Comparison of ENCODE assay signal across 8 mouse cellular contexts in the genomic region with DNA sequence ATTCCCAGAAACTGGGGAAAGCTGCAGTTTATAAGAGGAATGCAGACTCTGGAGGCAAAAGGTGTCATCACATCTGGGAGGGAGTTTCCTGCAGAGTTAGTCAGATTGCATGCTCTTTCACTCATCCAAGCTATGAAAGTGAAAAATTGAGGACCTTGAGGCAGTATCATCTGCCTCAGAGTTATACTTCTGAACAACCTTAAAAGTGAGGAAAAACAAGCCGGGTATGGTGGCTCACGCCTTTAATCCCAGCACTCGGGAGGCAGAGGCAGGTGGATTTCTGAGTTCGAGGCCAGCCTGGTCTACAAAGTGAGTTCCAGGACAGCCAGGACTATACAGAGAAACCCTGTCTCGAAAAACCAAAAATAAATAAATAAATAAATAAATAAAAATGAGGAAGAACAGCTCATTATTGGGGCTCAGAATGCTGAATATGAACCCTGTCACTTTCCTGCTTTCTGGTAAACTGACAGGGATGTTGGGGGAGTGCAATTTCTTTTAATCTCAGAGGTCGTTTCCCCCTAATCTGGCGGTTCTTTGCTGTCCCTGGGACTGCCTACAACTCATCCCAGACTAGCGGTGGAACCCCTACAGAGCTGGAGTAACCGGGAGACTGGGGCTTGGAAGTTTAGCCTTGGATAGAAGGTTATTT. TPM values are rescaled to one million over a fixed set of nuclear protein-coding genes. Genes with fewer than 3 reads are reported as not detected.
DNase-seq lines count a peak whose midpoint lies in the region; ATAC-seq and TF ChIP-seq lines count a peak whose summit lies in the region.

No protein-coding gene starts in this region.

- peak overlapping the region; percentile 78 for H3K27ac ChIP-seq in lung, embryonic 14.5 days (ENCODE audit: low read depth)

- H3K4me1 ChIP-seq in lung, embryonic 14.5 days (ENCODE audit: insufficient read depth): 0 out of 2 replicates have a peak, but pooled peaks cover 4% of the 10 kb centered on the region

- peak overlapping the region; percentile 63 for H3K9ac ChIP-seq in lung, embryonic 14.5 days

- H3K4me3 ChIP-seq in lung, embryonic 14.5 days (ENCODE audit: low read depth, low read length): peak overlapping the region; percentile 59

- peak; percentile 40; the same call in 1 of the 2 replicates for ATAC-seq in lung, embryonic 14.5 days (ENCODE audit: insufficient read depth)
- peak; percentile 23 for ATAC-seq in inflammation-experienced regulatory T-cells, adult 6 months

- H3K4me2 ChIP-seq in lung, embryonic 14.5 days: peak overlapping the region; percentile 78

- no peak for TF ChIP-seq CTCF in lung, embryonic 14.5 days (IDR thresholded peaks at IDR 0.05; ENCODE audit: low read depth)

- no peaks in the 10 kb centered on the region for H3K9me3 ChIP-seq in lung, embryonic 14.5 days (ENCODE audit: low read depth, low read length)

- peaks cover 24% of the 10 kb centered on the region for H3K36me3 ChIP-seq in lung, embryonic 14.5 days (ENCODE audit: insufficient read depth)

- WGBS in lung, embryonic 14.5 days: 37% methylated on average over 9 of the region's 9 CpGs

- no peaks in the 10 kb centered on the region for H3K27me3 ChIP-seq in lung, embryonic 14.5 days (ENCODE audit: insufficient read depth, low read length)

- DNase-seq in lung, embryonic 14.5 days: no peak
- no peak for DNase-seq in lung, postnatal 4 days
- DNase-seq in c-Kit-positive CD71-positive TER-119-negative erythroid progenitor cells, embryonic 14.5 days (ENCODE audit: low read depth): peak; percentile 7
- DNase-seq in naive thymus-derived CD4-positive, alpha-beta T cell, adult 2 months (ENCODE audit: low read depth): peak; percentile 28
- no peak for DNase-seq in gastrocnemius, adult 8-10 months (ENCODE audit: low spot score in 2 of 2)
- no peak for DNase-seq in cerebellum, adult 9-10 months
- DNase-seq in thymus, postnatal 4 days: no peak

RNA-seq across cellular contexts. Expression of a gene that starts 0.4 kb away (rescaled TPM):
- polyA plus RNA-seq in lung, embryonic 14.5 days (2014; fragmentation: Nextera tagmentation; extraction: Ambion mirVana): 78.9 and 80.4 TPM in 2 replicates
- polyA plus RNA-seq in inflammation-experienced regulatory T-cells, adult 6 months (2017; shearing (Covaris generic)): 100 to 1,000 TPM; 101 to 125 (median 113) TPM
- 1 to 10 TPM; 6.7 to 8.2 (median 7.1) TPM for total RNA-seq in gastrocnemius, adult 8-10 months (2022)

RNA-seq across cellular contexts. Expression of a gene that starts 16.2 kb away (rescaled TPM):
- 0.08 TPM in 1 of 2 replicates, not detected in the other for polyA plus RNA-seq in lung, embryonic 14.5 days (2014; fragmentation: Nextera tagmentation; extraction: Ambion mirVana)
- polyA plus RNA-seq in inflammation-experienced regulatory T-cells, adult 6 months (2017; shearing (Covaris generic)): not detected
- total RNA-seq in gastrocnemius, adult 8-10 months (2022): under 1 TPM; 0.19 to 0.38 (median 0.29) TPM

RNA-seq across cellular contexts. Expression of a gene that starts 39.3 kb away (rescaled TPM):
- polyA plus RNA-seq in lung, embryonic 14.5 days (2014; fragmentation: Nextera tagmentation; extraction: Ambion mirVana): 105 and 112 TPM in 2 replicates
- polyA plus RNA-seq in inflammation-experienced regulatory T-cells, adult 6 months (2017; shearing (Covaris generic)): 10 to 100 TPM; 49.7 to 59.4 (median 50.8) TPM
- 10 to 100 TPM; 17.2 to 25.7 (median 19.4) TPM for total RNA-seq in gastrocnemius, adult 8-10 months (2022)

RNA-seq across cellular contexts. Expression of a gene that starts 39.3 kb away (rescaled TPM):
- polyA plus RNA-seq in lung, embryonic 14.5 days (2014; fragmentation: Nextera tagmentation; extraction: Ambion mirVana): 12.3 and 14.9 TPM in 2 replicates
- 10 to 100 TPM; 10.7 to 17.4 (median 15.3) TPM for polyA plus RNA-seq in inflammation-experienced regulatory T-cells, adult 6 months (2017; shearing (Covaris generic))
- 1 to 10 TPM; 2.4 to 3.8 (median 3.3) TPM for total RNA-seq in gastrocnemius, adult 8-10 months (2022)

RNA-seq across cellular contexts. Expression of a gene that starts 59.6 kb away (rescaled TPM):
- polyA plus RNA-seq in lung, embryonic 14.5 days (2014; fragmentation: Nextera tagmentation; extraction: Ambion mirVana): not detected in 2 replicates
- under 1 TPM in 1 of 3 experiments, not detected in 2; 0.13 TPM for polyA plus RNA-seq in inflammation-experienced regulatory T-cells, adult 6 months (2017; shearing (Covaris generic))
- total RNA-seq in gastrocnemius, adult 8-10 months (2022): not detected

Comparison
In these comparisons a context has a peak if more than half of its experiments do, and no peak if none do; other contexts are left out.
1. DNase-seq: peak in c-Kit-positive CD71-positive TER-119-negative erythroid progenitor cells, embryonic 14.5 days (single experiment) and naive thymus-derived CD4-positive, alpha-beta T cell, adult 2 months (single experiment); none in lung, embryonic 14.5 days (single experiment), lung, postnatal 4 days (0 of 2), gastrocnemius, adult 8-10 months (0 of 2), cerebellum, adult 9-10 months (single experiment) and thymus, postnatal 4 days (single experiment).